Mouse (Mus musculus): Measurements from ENCODE around the gene Lelp1. TPM values are rescaled to one million over a fixed set of nuclear protein-coding genes. Genes with fewer than 3 reads are reported as not detected.

Gene Lelp1
- polyA plus RNA-seq (2017; shearing (Covaris generic)): not detected

DNA sequence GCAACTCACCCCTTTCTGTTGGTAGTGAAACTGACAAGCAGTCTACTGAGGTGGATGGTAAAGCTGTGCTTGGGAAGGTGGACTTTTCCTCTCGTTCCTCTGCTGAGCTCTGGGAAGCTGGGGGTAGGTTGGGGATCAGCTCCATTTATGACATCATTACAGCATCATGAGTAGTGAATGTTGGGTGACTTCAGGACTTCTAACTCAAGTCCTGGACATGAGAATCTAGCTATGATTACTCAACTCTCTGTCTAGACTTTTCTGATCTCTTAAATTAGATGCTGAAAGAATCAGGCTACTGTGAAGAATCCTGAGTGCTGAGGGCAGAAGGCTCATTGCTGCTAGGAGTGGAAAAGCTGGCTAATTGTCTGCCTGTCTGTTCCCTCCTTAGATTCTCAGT is at the start of gene Lelp1:
TSS of gene Lelp1 (minus strand) at position 101 of the 400 bp plus-strand sequence.

DNA sequence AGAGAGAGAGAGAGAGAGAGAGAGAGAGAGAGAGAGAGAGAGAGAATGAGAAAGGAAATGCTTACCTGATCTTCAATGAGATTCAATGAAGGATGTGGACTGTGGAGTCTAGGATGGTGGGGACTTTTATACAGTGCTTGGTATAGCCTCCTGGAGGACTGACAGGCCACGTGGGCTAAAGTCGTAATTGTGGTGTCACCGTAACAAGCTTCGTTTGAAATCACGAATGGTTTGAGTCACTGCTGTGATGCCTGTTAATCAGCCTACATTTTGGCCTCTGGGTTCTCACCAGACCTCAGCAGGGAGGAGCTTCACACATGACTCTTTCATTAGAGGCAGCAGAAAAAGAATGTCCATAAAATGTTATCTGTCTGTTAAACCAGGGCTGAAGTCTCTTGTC is 18.7 kb downstream of the Lelp1 start, which contains the start of gene Prr9:
TSS of gene Prr9 (minus strand) at position 101 of the 400 bp plus-strand sequence.

Other genes starting within 250 kb of the Lelp1 start
- not detected for gene Pglyrp3, start 128.2 kb downstream of the Lelp1 start, polyA plus RNA-seq (2017; shearing (Covaris generic))
- not detected for gene Lor, start 59.6 kb downstream of the Lelp1 start, polyA plus RNA-seq (2017; shearing (Covaris generic))
- 0.76 TPM for gene Prr9, start 18.8 kb downstream of the Lelp1 start, polyA plus RNA-seq (2017; shearing (Covaris generic))
- gene Sprr2a1, start 73.1 kb upstream of the Lelp1 start, polyA plus RNA-seq (2017; shearing (Covaris generic)): not detected
- gene Sprr2a2, start 73.2 kb upstream of the Lelp1 start, polyA plus RNA-seq (2017; shearing (Covaris generic)): not detected
- gene Sprr2a3, start 142.7 kb upstream of the Lelp1 start, polyA plus RNA-seq (2017; shearing (Covaris generic)): not detected
- not detected for gene Sprr2b, start 173.9 kb upstream of the Lelp1 start, polyA plus RNA-seq (2017; shearing (Covaris generic))
- gene Sprr2d, start 196.4 kb upstream of the Lelp1 start, polyA plus RNA-seq (2017; shearing (Covaris generic)): not detected
- not detected for gene Sprr2e, start 209.4 kb upstream of the Lelp1 start, polyA plus RNA-seq (2017; shearing (Covaris generic))
- gene Sprr2f, start 222.4 kb upstream of the Lelp1 start, polyA plus RNA-seq (2017; shearing (Covaris generic)): not detected
- gene Sprr2h, start 242.9 kb upstream of the Lelp1 start, polyA plus RNA-seq (2017; shearing (Covaris generic)): not detected

Data from effector memory CD4-positive, alpha-beta T cell, adult 7 months (primary cell).